Mouse (Mus musculus) embryonic facial prominence, embryonic 10.5 days (tissue): ENCODE measurements around the gene Atf6. TPM values are rescaled to one million over a fixed set of nuclear protein-coding genes. Genes with fewer than 3 reads are reported as not detected.

Experiments
- DNase-seq: peaks from one replicate; pipeline ENCODE4 v3.0.0-alpha.2; 2017; ENCODE audit warnings: low spot score
- H3K27ac ChIP-seq: fragments of 300-500 bp; sonication (generic); replicated peaks from 2 replicates; pipeline ENCODE4 v1.5.1; 2016; ENCODE audit warnings: mild to moderate bottlenecking
- H3K27me3 ChIP-seq: fragments of 300-500 bp; sonication (generic); replicated peaks from 2 replicates; pipeline ENCODE4 v1.6.1; 2016; ENCODE audit warnings: low read depth, mild to moderate bottlenecking; ENCODE audit not compliant: poor library complexity, severe bottlenecking
- H3K36me3 ChIP-seq: fragments of 300-500 bp; sonication (generic); replicated peaks from 2 replicates; pipeline ENCODE4 v1.6.1; 2016; ENCODE audit warnings: mild to moderate bottlenecking, moderate library complexity
- H3K4me1 ChIP-seq: fragments of 300-500 bp; sonication (generic); 2 replicates; pipeline ENCODE4 v1.6.1; 2016
- H3K4me3 ChIP-seq: fragments of 300-500 bp; sonication (generic); 2 replicates; pipeline ENCODE4 v1.5.1; 2016; ENCODE audit warnings: mild to moderate bottlenecking, moderate library complexity
- H3K9me3 ChIP-seq: fragments of 300-500 bp; sonication (generic); 2 replicates; pipeline ENCODE4 v1.6.1; 2016; ENCODE audit warnings: mild to moderate bottlenecking
- WGBS: fragments of 180-500 bp; shearing (Covaris S2); methylation state at CpG from one replicate; pipeline ENCODE4 v1.1.7; 2016; 5-methylcytosine and 5-hydroxymethylcytosine counted together
- polyA plus RNA-seq: library from polyadenylated mRNA; unstranded; fragments of >200 nt; fragmentation: Nextera tagmentation; extraction: Ambion mirVana; gene quantifications from 2 replicates; pipeline ENCODE4 v1.2.1, GENCODE M21; 2016

The Atf6 gene
- polyA plus RNA-seq, 1 experiment from 2014 or later: 7.0 TPM

- Histone ChIP-seq H3K27me3 (no peaks in the 10 kb centered on the region), H3K36me3 (peaks cover 6% of the 10 kb centered on the region; the same call in 1 of the 2 replicates), H3K4me1 (peaks cover 16% of the 10 kb centered on the region), H3K9me3 (no peaks in the 10 kb centered on the region), H3K4me3 (no peak overlapping the region), H3K27ac (no peak overlapping the region)
- DNase-seq: no peak
- 93% methylated on average over 6 of the region's 6 CpGs for WGBS
These were observed 163.5 kb downstream of the Atf6 start for GRCm38 (mm10) chr1:170704103-170704502.

GRCm38 (mm10) chr1:170702958-170703357, 164.6 kb downstream of the Atf6 start:
- DNase-seq: no peak
- Histone ChIP-seq H3K27ac (no peak overlapping the region), H3K9me3 (no peaks in the 10 kb centered on the region), H3K4me1 (peaks cover 16% of the 10 kb centered on the region), H3K36me3 (peaks cover 1% of the 10 kb centered on the region; the same call in 1 of the 2 replicates), H3K4me3 (no peak overlapping the region), H3K27me3 (no peaks in the 10 kb centered on the region)
- 87% methylated on average over 6 of the region's 6 CpGs for WGBS

DNA sequence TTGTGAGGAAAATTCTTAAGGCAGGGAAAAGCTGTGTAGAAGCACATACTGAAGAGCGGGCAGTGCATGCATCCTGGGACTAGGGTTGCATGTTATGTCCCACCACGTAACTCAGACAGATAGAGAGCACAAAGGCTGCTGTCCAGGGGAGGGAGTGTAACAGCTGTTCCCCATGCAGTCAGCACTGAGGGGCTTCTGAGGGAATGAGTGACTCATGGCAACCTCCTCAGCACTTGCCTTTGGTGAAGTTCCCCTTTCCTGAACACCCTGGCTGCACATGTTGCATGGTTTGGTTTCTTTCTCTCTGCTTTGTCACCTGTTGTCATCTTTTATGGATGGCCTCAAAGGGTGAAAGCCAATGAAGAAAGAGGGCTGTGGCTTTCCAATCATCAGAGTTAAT, 165.3 kb downstream of the Atf6 start:
- WGBS: 81% methylated on average over 2 of the region's 2 CpGs

GRCm38 (mm10) chr1:170701582-170701981, 166.0 kb downstream of the Atf6 start:
- 87% methylated on average over 8 of the region's 8 CpGs for WGBS
- DNase-seq: no peak

More for the DNA sequence above, 165.3 kb downstream of the Atf6 start:
- Histone ChIP-seq H3K4me1 (peaks cover 19% of the 10 kb centered on the region), H3K27me3 (no peaks in the 10 kb centered on the region), H3K9me3 (no peaks in the 10 kb centered on the region), H3K36me3 (no peaks in the 10 kb centered on the region), H3K27ac (no peak overlapping the region), H3K4me3 (no peak overlapping the region)
- no peak for DNase-seq

DNA sequence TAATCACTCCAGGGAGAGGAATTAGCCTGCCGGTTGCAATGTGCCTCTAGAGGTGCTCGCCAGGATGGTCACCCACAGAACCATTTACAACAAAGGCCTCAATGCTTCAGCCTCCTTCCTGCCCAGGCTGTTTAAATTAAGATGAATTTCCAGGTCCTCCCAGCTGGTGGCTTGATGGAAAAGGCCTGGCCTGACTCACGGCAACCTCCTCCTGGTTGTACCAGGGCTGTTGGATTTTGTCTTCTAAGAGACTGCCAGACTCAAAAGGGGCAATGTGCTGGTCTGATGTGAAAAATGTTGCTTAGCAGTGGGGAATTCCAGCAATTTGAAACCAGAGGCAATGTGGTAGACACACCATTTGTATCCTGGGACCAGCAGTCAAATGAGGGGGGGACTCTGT, 166.4 kb downstream of the Atf6 start:
- Histone ChIP-seq H3K4me3 (no peak overlapping the region), H3K9me3 (no peaks in the 10 kb centered on the region), H3K4me1 (peaks cover 19% of the 10 kb centered on the region), H3K27ac (peak overlapping the region; percentile 59; the same call in 1 of the 2 replicates), H3K36me3 (no peaks in the 10 kb centered on the region), H3K27me3 (no peaks in the 10 kb centered on the region)
- WGBS: 41% methylated on average over 3 of the region's 3 CpGs
- DNase-seq: peak; percentile 36

More at GRCm38 (mm10) chr1:170701582-170701981, 166.0 kb downstream of the Atf6 start:
- Histone ChIP-seq H3K27me3 (no peaks in the 10 kb centered on the region), H3K36me3 (no peaks in the 10 kb centered on the region), H3K4me3 (no peak overlapping the region), H3K27ac (peak overlapping the region; percentile 59; the same call in 1 of the 2 replicates), H3K4me1 (peaks cover 19% of the 10 kb centered on the region), H3K9me3 (no peaks in the 10 kb centered on the region)

DNA sequence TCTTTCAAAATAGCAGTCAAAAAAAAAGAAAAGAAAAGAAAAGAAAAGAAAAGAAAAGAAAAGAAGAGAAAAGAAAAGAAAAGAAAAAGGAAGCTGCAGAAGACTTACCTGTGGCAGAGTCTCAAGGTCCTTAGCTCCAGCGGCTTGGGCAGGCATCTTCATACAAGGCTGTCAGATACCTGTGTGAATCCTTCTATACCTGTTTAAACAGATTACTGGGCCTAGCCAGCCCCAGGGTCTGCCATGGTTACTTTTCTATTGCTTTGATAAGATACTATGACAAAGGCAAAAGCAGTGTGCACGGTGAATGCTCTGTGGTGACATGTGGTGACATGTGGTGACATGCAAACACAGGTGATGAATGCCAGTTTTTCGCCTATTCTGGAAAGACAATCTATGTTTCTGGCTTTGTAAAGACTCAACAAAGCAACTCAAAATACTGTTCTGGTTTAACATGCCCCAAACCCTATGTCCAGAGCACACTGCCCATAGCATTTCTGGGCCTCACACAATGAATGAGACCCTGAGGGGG, 167.0 kb downstream of the Atf6 start:
- H3K4me1 ChIP-seq: peaks cover 19% of the 10 kb centered on the region
- no peaks in the 10 kb centered on the region for H3K36me3 ChIP-seq
- no peak overlapping the region for H3K4me3 ChIP-seq
- WGBS: 79% methylated on average over 3 of the region's 3 CpGs
- no peak overlapping the region for H3K27ac ChIP-seq
- no peak for DNase-seq
- H3K27me3 ChIP-seq: no peaks in the 10 kb centered on the region
- no peaks in the 10 kb centered on the region for H3K9me3 ChIP-seq

GRCm38 (mm10) chr1:170699553-170699952, 168.0 kb downstream of the Atf6 start:
- no peaks in the 10 kb centered on the region for H3K9me3 ChIP-seq
- no peaks in the 10 kb centered on the region for H3K27me3 ChIP-seq
- no peak overlapping the region for H3K4me3 ChIP-seq
- H3K4me1 ChIP-seq: peaks cover 26% of the 10 kb centered on the region
- DNase-seq: no peak
- no peaks in the 10 kb centered on the region for H3K36me3 ChIP-seq
- H3K27ac ChIP-seq: no peak overlapping the region
- WGBS: 83% methylated on average over 9 of the region's 9 CpGs

DNA sequence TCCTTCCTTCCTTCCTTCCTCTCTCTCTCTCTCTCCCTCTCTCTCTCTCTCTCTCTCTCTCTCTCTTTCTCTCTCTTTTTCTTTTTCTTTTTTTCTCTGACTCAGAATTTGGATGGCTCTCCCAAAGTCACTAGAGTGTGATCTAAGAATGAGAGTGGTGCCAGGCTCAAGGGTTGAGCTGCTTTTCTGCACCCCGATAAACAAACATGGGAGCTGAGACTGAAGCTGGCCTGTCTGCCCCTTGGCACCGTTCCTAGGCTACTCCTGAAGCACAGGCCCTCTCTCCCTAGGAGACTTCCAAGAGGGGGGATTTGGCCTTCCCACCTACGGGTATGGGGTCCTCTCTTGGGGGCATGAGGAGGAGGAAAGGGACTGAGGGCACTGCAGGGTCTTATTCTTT, 168.8 kb downstream of the Atf6 start:
- DNase-seq: no peak
- Histone ChIP-seq H3K9me3 (no peaks in the 10 kb centered on the region), H3K36me3 (no peaks in the 10 kb centered on the region), H3K4me3 (no peak overlapping the region), H3K27me3 (no peaks in the 10 kb centered on the region), H3K4me1 (peaks cover 26% of the 10 kb centered on the region), H3K27ac (no peak overlapping the region)
- WGBS: 81% methylated on average over 3 of the region's 3 CpGs

GRCm38 (mm10) chr1:170697771-170698356, 169.7 kb downstream of the Atf6 start:
- no peaks in the 10 kb centered on the region for H3K9me3 ChIP-seq
- H3K4me3 ChIP-seq: no peak overlapping the region
- H3K27ac ChIP-seq: no peak overlapping the region
- H3K27me3 ChIP-seq: no peaks in the 10 kb centered on the region
- peaks cover 26% of the 10 kb centered on the region for H3K4me1 ChIP-seq
- 75% methylated on average over 7 of the region's 7 CpGs for whole genome bisulfite sequencing
- DNase-seq: no peak
- no peaks in the 10 kb centered on the region for H3K36me3 ChIP-seq

DNA sequence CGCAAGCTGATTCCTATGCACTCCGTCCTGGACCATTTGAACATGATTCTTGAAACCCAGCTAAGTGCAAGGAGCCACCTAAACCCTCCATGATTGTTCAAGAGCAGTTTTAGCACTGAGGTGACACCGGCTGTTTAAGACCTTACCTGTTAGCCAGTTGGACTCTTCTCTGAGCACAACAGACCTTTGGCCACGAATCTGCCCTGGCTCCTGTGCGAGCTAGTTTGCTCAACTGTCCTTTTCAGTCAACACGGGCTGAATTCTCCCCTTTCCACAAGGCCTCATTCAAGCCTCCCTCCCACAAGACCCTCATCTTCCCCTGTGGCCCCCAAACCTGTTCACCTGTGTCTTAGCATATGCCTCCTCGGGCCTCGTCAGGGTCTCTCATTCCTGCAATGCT, 170.6 kb downstream of the Atf6 start:
- Histone ChIP-seq H3K27me3 (no peaks in the 10 kb centered on the region), H3K4me1 (peaks cover 26% of the 10 kb centered on the region), H3K9me3 (no peaks in the 10 kb centered on the region), H3K36me3 (no peaks in the 10 kb centered on the region), H3K4me3 (no peak overlapping the region), H3K27ac (no peak overlapping the region)
- DNase-seq: no peak
- 92% methylated on average over 8 of the region's 8 CpGs for WGBS

DNA sequence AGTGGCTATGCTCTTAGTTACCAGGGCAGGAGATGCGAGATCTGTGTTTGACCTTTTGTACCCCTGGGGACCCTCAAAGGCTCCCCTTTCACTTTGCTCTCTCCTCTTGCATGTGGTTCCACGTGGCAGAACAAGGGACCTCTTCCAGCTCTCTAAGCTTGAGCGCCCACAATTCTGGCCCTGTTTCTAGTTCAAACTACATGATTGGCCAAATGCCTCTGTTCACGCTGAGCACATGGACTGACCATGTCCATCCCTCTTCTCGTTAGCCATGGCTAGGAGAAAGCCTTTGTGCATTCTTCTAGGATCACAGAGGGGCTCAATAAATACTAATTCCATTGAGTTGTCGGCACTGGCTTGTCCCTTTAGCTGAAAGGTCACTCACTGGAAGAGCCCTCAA, 172.2 kb downstream of the Atf6 start:
- Histone ChIP-seq H3K27me3 (no peaks in the 10 kb centered on the region), H3K36me3 (no peaks in the 10 kb centered on the region), H3K4me3 (no peak overlapping the region), H3K9me3 (no peaks in the 10 kb centered on the region), H3K4me1 (peaks cover 14% of the 10 kb centered on the region), H3K27ac (no peak overlapping the region)
- WGBS: 58% methylated on average over 6 of the region's 6 CpGs
- no peak for DNase-seq

DNA sequence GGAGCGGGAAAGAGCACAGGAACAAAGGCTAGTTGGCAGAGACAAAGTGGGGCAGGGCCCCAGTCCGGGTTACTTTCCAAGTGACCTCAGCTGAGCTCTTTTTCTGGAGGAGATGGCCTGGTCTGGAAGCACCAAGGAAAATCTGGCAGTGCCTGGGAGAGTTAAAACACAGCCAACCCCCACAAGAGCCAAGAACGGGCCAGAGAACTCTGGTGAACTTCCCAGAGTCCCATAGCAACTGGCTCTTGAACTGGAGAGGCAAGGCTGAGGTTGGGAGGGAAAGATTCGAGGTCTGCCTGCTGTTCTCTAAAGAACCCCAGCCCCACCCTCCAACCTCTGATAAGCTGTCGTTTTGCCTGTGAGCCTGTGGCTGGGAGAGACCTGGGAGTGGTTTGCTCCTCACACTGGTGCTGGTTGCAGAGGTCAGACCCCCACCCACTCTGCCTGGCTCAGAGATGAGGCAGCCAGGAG, 172.7 kb downstream of the Atf6 start:
- H3K9me3 ChIP-seq: no peaks in the 10 kb centered on the region

GRCm38 (mm10) chr1:170691301-170691700, 176.3 kb downstream of the Atf6 start:
- 93% methylated on average over 5 of the region's 5 CpGs for WGBS
- Histone ChIP-seq H3K9me3 (no peaks in the 10 kb centered on the region), H3K4me3 (no peak overlapping the region), H3K4me1 (peaks cover 7% of the 10 kb centered on the region; the same call in 1 of the 2 replicates), H3K36me3 (no peaks in the 10 kb centered on the region), H3K27ac (no peak overlapping the region), H3K27me3 (no peaks in the 10 kb centered on the region)
- no peak for DNase-seq

More for the DNA sequence above, 172.7 kb downstream of the Atf6 start:
- Histone ChIP-seq H3K4me1 (peaks cover 10% of the 10 kb centered on the region; the same call in 1 of the 2 replicates), H3K4me3 (no peak overlapping the region), H3K27me3 (no peaks in the 10 kb centered on the region), H3K27ac (0 out of 2 replicates have a peak overlapping the region, but pooled peaks have one; percentile 19), H3K36me3 (no peaks in the 10 kb centered on the region)
- 71% methylated on average over 5 of the region's 5 CpGs for WGBS
- no peak for DNase-seq
